Mouse (Mus musculus): ENCODE results near the gene Scgb2b26. TPM values are rescaled to one million over a fixed set of nuclear protein-coding genes. Genes with fewer than 3 reads are reported as not detected.
A peak's percentile ranks its signal among the peaks of the same experiment; 100 is the strongest.
"Not testable (repeated sequence)": the region's sequence is repeated elsewhere in the genome, so short reads cannot be mapped to it uniquely, and the experiment has no call there.

Scgb2b26 gene
- polyA plus RNA-seq (2012; ENCODE audit: insufficient read depth, insufficient read length, missing spikeins): not detected in 2 replicates

- TF ChIP-seq POLR2A (IDR thresholded peaks at IDR 0.05; ENCODE audit: borderline replicate concordance, low read depth, low read length): no peak
- no peak for TF ChIP-seq CTCF (IDR thresholded peaks at IDR 0.05; ENCODE audit: low read depth, low read length)
- H3K4me3 ChIP-seq (ENCODE audit: insufficient read depth, low read length): no peak within 1 kb of the TSS
- no peaks in the 10 kb centered on the region for H3K4me1 ChIP-seq (ENCODE audit: control insufficient read depth, insufficient read depth, low read length)
- H3K27ac ChIP-seq (ENCODE audit: insufficient read depth, low read depth, low read length): no peak within 1 kb of the TSS
Measured at GRCm38 (mm10) chr7:33944940-33945339, at the start of gene Scgb2b26. Scgb2b26 (minus strand) TSS chr7:33945040.

GRCm38 (mm10) chr7:33982281-33982680, 37.4 kb upstream of the Scgb2b26 start:
- H3K4me1 ChIP-seq (ENCODE audit: control insufficient read depth, insufficient read depth, low read length); H3K27ac ChIP-seq (ENCODE audit: insufficient read depth, low read depth, low read length); H3K4me3 ChIP-seq (ENCODE audit: insufficient read depth, low read length): not testable (repeated sequence)

GRCm38 (mm10) chr7:33902982-33903381, 41.9 kb downstream of the Scgb2b26 start:
- no peak for TF ChIP-seq POLR2A (IDR thresholded peaks at IDR 0.05; ENCODE audit: borderline replicate concordance, low read depth, low read length)
- TF ChIP-seq CTCF (IDR thresholded peaks at IDR 0.05; ENCODE audit: low read depth, low read length): no peak
- H3K4me3 ChIP-seq (ENCODE audit: insufficient read depth, low read length): no peak overlapping the region
- H3K27ac ChIP-seq (ENCODE audit: insufficient read depth, low read depth, low read length): no peak overlapping the region
- H3K4me1 ChIP-seq (ENCODE audit: control insufficient read depth, insufficient read depth, low read length): peaks cover 26% of the 10 kb centered on the region

- H3K27ac ChIP-seq (ENCODE audit: insufficient read depth, low read depth, low read length): peak overlapping the region; percentile 85
- peaks cover 40% of the 10 kb centered on the region for H3K4me1 ChIP-seq (ENCODE audit: control insufficient read depth, insufficient read depth, low read length)
- H3K4me3 ChIP-seq (ENCODE audit: insufficient read depth, low read length): no peak overlapping the region
- no peak for TF ChIP-seq CTCF (IDR thresholded peaks at IDR 0.05; ENCODE audit: low read depth, low read length)
- TF ChIP-seq POLR2A (IDR thresholded peaks at IDR 0.05; ENCODE audit: borderline replicate concordance, low read depth, low read length): no peak
Measured at GRCm38 (mm10) chr7:33900803-33901202, 44.0 kb downstream of the Scgb2b26 start.

- H3K27ac ChIP-seq (ENCODE audit: insufficient read depth, low read depth, low read length): peak overlapping the region; percentile 99
- peaks cover 47% of the 10 kb centered on the region for H3K4me1 ChIP-seq (ENCODE audit: control insufficient read depth, insufficient read depth, low read length)
- TF ChIP-seq CTCF (IDR thresholded peaks at IDR 0.05; ENCODE audit: low read depth, low read length): no peak
- no peak overlapping the region for H3K4me3 ChIP-seq (ENCODE audit: insufficient read depth, low read length)
Measured at GRCm38 (mm10) chr7:33900007-33900406, 44.8 kb downstream of the Scgb2b26 start.

Other genes with a start within 250 kb of the Scgb2b26 start
- not detected in 2 replicates for gene Scgb2b24, start 205.7 kb downstream of the Scgb2b26 start, polyA plus RNA-seq (2012; ENCODE audit: insufficient read depth, insufficient read length, missing spikeins)
- not detected in 2 replicates for gene Scgb1b24, start 201.2 kb downstream of the Scgb2b26 start, polyA plus RNA-seq (2012; ENCODE audit: insufficient read depth, insufficient read length, missing spikeins)
- gene Scgb2b27, start 68.9 kb upstream of the Scgb2b26 start, polyA plus RNA-seq (2012; ENCODE audit: insufficient read depth, insufficient read length, missing spikeins): not detected in 2 replicates
- not detected in 2 replicates for gene Scgb1b27, start 76.4 kb upstream of the Scgb2b26 start, polyA plus RNA-seq (2012; ENCODE audit: insufficient read depth, insufficient read length, missing spikeins)
- not detected in 2 replicates for gene Scgb1b30, start 150.4 kb upstream of the Scgb2b26 start, polyA plus RNA-seq (2012; ENCODE audit: insufficient read depth, insufficient read length, missing spikeins)
- 3.6 and 4.4 TPM in 2 replicates for gene Wtip, start 188.2 kb upstream of the Scgb2b26 start, polyA plus RNA-seq (2012; ENCODE audit: insufficient read depth, insufficient read length, missing spikeins)
- gene Uba2, start 224.6 kb upstream of the Scgb2b26 start, polyA plus RNA-seq (2012; ENCODE audit: insufficient read depth, insufficient read length, missing spikeins): 63.1 and 63.8 TPM in 2 replicates